Mouse (Mus musculus) erythroblast, embryonic 14.5 days (primary cell): ENCODE data around the gene Ercc6l2. TPM values are rescaled to one million over a fixed set of nuclear protein-coding genes. Genes with fewer than 3 reads are reported as not detected.

Source experiments
- H3K27me3 ChIP-seq: 2 replicates; pipeline ENCODE4 v1.6.1; 2012; ENCODE audit warnings: inconsistent platforms; ENCODE audit not compliant: control insufficient read depth
- H3K36me3 ChIP-seq: 2 replicates; pipeline ENCODE4 v1.6.1; 2012; ENCODE audit warnings: mild to moderate bottlenecking, inconsistent platforms; ENCODE audit not compliant: control insufficient read depth
- H3K4me1 ChIP-seq: 2 replicates; pipeline ENCODE4 v1.6.1; 2012; ENCODE audit warnings: inconsistent platforms; ENCODE audit not compliant: control insufficient read depth
- H3K4me3 ChIP-seq: replicated peaks from 2 replicates; pipeline ENCODE3; 2012; ENCODE audit warnings: moderate library complexity, mild to moderate bottlenecking, inconsistent platforms
- H3K9me3 ChIP-seq: 2 replicates; pipeline ENCODE4 v1.6.1; 2012; ENCODE audit warnings: low read length, inconsistent platforms, mixed read lengths; ENCODE audit not compliant: control insufficient read depth
- GATA1 ChIP-seq: IDR thresholded peaks from 2 replicates; pipeline ENCODE4 v1.6.1; 2012; ENCODE audit warnings: low read length, inconsistent platforms, mixed read lengths
- TAL1 ChIP-seq: IDR thresholded peaks from 3 replicates; pipeline ENCODE4 v1.6.1; 2012; ENCODE audit warnings: low read length, inconsistent platforms, mixed read lengths
- polyA plus RNA-seq: library from polyadenylated mRNA; stranded (reverse); fragments of >175 nt; gene quantifications from 2 replicates; pipeline ENCODE4 v1.2.3, GENCODE M21; 2012

Ercc6l2 gene
- polyA plus RNA-seq, 1 experiment = 0.36 TPM

DNA sequence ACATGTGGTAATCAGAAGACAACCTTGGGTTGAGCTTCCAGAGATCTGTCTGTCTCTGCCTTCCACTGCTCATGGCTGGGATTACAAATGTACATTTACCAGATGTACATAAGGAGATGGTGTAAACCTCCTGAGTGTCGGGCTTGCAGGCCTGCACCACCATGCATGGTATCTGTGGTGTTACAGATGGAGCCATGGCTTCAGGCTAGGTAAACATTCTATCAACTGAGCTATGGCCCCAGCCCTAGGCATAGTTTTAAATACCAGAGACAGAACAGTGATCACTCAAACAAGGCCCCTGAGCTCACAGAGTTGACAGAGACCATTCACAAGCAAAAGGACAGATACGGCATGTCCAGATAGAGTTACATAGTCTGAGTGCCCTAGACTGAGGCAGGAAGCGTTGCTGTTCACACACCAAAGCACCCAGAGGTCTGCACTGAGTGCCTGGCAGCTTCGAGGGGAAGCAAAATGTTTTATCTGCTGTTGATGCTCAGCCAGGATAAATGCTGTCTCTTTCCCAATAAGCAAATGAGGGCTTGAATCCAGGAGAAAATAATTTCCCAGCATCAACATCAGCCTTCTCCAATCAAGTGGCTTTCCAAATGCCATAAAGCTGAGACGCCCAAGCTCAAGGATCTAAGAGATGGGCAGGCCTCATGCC is 95.2 kb downstream of the Ercc6l2 start:
- Histone ChIP-seq H3K9me3 (no peaks in the 10 kb centered on the region), H3K4me1 (peaks cover 15% of the 10 kb centered on the region), H3K4me3 (no peak overlapping the region), H3K27me3 (no peaks in the 10 kb centered on the region), H3K36me3 (no peaks in the 10 kb centered on the region)
- no peak for TF ChIP-seq TAL1
- TF ChIP-seq GATA1 = no peak

DNA sequence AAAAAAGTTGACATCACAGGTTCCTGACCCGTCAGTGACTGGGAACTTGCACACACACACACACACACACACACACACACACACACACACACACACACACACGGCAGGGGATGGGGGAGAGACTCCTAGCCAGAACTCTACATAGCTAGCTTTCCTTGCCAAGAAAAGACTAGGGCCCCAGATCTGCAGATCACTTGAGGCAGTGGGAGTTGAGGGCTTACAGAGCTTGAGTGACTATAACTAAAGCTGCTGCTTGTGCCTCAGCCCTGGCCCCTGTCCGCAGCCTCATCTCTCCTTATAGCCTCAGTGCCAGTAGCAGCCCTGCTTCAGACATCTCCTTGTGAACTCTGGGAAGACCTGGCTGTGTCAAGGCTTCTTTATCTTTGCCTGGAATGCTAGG is 96.6 kb downstream of the Ercc6l2 start:
- Histone ChIP-seq H3K27me3 (no peaks in the 10 kb centered on the region), H3K4me1 (peaks cover 26% of the 10 kb centered on the region), H3K4me3 (no peak overlapping the region), H3K36me3 (no peaks in the 10 kb centered on the region), H3K9me3 (no peaks in the 10 kb centered on the region)
- TF ChIP-seq GATA1 (no peak), TAL1 (no peak)

DNA sequence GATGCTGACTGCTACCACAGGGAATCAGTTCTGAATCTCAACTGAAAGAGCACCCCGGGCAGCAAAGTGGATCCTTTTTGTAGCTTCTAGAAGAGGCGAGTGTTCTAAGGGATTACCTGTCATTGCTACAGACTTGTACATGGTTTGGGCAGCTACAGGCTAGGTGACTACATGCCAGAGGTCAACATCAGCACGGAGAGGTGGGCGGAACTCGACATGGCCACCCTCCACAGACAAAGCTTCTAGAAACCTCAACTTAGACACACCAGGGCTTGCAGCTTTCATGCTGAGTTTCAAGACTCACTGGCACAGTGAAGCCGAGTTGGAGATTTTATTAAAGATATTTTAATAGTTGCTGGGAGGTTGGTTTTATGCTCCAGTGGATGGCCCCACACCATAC is 98.1 kb downstream of the Ercc6l2 start:
- Histone ChIP-seq H3K4me3 (no peak overlapping the region), H3K9me3 (no peaks in the 10 kb centered on the region), H3K27me3 (no peaks in the 10 kb centered on the region), H3K4me1 (peaks cover 40% of the 10 kb centered on the region), H3K36me3 (no peaks in the 10 kb centered on the region)
- TF ChIP-seq TAL1 = no peak
- TF ChIP-seq GATA1 = no peak

DNA sequence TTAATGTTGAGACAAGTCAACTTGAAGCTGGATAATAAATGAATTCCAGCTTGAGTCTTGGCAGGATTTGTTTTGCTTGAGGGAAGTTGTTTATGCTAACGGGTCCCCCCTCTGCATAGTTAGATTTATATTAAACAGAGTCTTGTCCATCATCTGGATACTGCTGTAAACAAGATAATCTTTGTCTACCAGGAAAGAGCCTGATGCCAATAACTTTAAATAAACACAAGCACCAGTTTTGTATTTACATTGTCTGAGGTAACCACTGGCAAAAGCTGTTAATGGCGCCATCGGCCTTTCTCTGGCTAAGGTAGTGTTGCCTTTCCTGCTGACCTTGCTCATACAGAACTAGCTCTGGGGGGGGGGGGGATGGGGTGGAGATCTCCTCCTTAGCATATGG is 100.1 kb downstream of the Ercc6l2 start:
- peaks cover 49% of the 10 kb centered on the region for H3K4me1 ChIP-seq
- no peaks in the 10 kb centered on the region for H3K9me3 ChIP-seq
- TF ChIP-seq GATA1 (no peak), TAL1 (no peak)
- H3K4me3 ChIP-seq = no peak overlapping the region
- H3K27me3 ChIP-seq = no peaks in the 10 kb centered on the region
- no peaks in the 10 kb centered on the region for H3K36me3 ChIP-seq

DNA sequence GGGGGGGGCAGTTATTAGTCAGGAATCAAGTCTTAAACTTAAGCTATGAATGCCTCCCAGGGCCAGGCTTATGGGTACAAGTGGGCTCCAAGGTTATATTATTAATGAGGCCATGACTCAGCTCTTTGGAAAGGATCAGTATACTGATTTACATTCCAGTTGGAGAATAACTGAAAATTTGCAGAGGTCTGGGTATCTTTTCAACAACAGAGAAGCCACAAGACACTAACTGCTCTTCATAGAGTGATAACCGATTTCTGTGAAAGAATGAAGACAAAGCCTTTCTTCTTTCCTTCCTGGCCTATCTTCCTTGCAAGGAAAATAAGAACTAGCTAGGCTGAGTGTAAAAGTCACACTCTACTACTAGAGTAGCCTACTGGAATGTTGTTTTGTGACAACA is 100.6 kb downstream of the Ercc6l2 start:
- H3K4me1 ChIP-seq = peaks cover 47% of the 10 kb centered on the region
- H3K9me3 ChIP-seq = no peaks in the 10 kb centered on the region
- no peaks in the 10 kb centered on the region for H3K36me3 ChIP-seq
- no peak overlapping the region for H3K4me3 ChIP-seq
- TF ChIP-seq GATA1 (no peak), TAL1 (no peak)
- no peaks in the 10 kb centered on the region for H3K27me3 ChIP-seq

DNA sequence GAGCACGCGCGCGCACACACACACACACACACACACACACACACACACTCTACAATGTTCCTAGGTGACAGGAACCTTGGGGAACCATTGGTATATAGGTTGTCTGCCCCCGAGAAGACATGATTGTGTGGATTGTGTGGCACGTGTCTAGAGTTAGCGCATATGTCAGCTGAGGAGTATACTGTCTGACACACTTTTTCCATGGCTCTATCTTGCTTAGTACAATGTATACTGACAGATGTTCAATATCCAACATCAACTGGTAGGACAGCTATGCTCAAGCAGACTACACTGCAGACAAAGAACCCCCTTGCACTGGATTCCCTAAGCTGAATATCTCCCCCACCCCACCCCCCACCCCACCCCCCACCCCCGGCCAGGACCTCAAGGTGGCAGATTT is 101.5 kb downstream of the Ercc6l2 start:
- H3K36me3 ChIP-seq = no peaks in the 10 kb centered on the region
- no peak overlapping the region for H3K4me3 ChIP-seq
- H3K9me3 ChIP-seq = no peaks in the 10 kb centered on the region
- no peaks in the 10 kb centered on the region for H3K27me3 ChIP-seq
- TF ChIP-seq TAL1 (no peak), GATA1 (no peak)
- H3K4me1 ChIP-seq = peaks cover 47% of the 10 kb centered on the region

DNA sequence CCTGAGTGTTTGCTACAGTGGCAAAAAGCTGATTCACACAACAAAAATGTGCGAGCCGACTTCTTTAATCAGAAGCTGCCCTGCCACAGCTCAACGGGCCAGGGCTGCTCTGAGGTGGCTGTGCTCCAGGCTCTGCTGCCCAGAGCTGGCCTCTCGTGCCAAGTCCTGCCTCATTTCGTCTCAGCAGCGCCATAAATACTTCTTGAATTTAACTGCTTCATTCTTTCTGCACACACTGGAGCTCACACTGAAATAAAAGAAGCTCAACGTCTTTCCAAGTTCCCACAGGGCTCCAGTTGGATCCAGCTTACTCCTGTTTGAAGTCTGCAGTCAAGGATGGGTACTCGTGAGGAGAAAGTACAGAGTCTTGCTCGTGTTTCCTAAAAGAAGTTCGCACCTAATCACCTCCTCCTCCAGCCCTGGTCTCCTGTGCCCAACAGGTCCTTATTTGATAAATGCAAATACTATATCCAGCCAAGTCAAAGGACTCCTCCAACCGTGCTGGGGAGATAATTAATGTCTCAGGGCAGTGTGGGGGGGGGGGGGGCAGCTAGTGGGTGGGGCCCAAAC is 102.2 kb downstream of the Ercc6l2 start:
- H3K36me3 ChIP-seq = no peaks in the 10 kb centered on the region
- 0 out of 2 replicates have a peak, but pooled peaks cover 3% of the 10 kb centered on the region for H3K9me3 ChIP-seq
- peaks cover 43% of the 10 kb centered on the region for H3K4me1 ChIP-seq
- no peak overlapping the region for H3K4me3 ChIP-seq
- TF ChIP-seq TAL1 = no peak
- TF ChIP-seq GATA1 = no peak
- H3K27me3 ChIP-seq = no peaks in the 10 kb centered on the region

DNA sequence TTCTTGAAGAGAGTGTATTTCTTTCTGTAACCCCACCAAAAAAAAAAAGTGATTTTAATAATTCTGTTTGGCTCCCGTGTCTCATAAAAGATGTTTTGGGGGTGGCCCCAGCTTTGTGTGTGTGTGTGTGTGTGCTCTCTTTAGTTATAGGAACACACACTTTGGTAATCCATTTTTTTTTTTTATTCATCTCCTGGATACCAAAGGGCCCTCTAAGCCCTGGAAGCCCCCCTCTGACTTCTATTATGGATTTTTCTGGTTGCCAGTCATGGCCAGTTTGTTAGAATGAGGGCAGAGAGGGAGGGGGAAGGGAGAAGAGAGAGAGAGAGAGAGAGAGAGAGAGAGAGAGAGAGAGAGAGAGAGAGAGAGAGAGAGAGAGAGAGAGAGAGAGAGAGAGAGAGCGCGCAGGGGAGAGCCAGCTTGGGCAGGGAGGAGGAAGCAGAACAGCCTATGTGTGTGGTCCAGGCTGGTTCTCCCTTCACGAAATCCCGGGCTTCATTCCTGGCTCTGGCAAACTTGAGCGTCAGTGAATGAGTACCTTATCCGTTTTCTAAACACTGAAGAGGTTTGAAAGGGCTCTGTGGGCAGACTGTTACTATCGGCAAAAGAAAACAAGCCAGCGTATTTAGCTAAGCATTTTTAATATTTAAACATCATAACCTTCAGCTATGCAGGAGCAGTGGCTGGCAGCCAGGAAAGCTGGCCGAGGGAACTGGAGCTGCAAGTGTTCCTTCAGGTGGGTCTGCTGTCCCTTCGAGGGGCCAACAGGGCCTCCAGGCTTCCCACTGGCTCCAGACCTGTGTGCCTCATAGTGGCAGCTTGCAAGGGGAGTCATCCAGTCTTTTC is 103.0 kb downstream of the Ercc6l2 start:
- H3K9me3 ChIP-seq = 0 out of 2 replicates have a peak, but pooled peaks cover 3% of the 10 kb centered on the region
- no peaks in the 10 kb centered on the region for H3K27me3 ChIP-seq
- H3K36me3 ChIP-seq = no peaks in the 10 kb centered on the region
- TF ChIP-seq GATA1 (no peak), TAL1 (no peak)
- H3K4me3 ChIP-seq = no peak overlapping the region
- H3K4me1 ChIP-seq = peaks cover 43% of the 10 kb centered on the region
